Mouse (Mus musculus) hindbrain, embryonic 13.5 days (tissue): ENCODE results near the gene Catsper2. TPM values are rescaled to one million over a fixed set of nuclear protein-coding genes. Genes with fewer than 3 reads are reported as not detected.
"Not testable (repeated sequence)": the region's sequence is repeated elsewhere in the genome, so short reads cannot be mapped to it uniquely, and the experiment has no call there.

ENCODE experiments used
- ATAC-seq: fragments of 200-750 bp; cut with Nextera tagmentation; 2 replicates; pipeline ENCODE4 v1.8.0; 2017; ENCODE audit warnings: moderate TSS enrichment; ENCODE audit not compliant: low FRiP score
- H3K27ac ChIP-seq: fragments of 300-500 bp; sonication (generic); 2 replicates; pipeline ENCODE4 v1.5.1; 2015; ENCODE audit warnings: inconsistent platforms, mild to moderate bottlenecking, moderate library complexity
- H3K27me3 ChIP-seq: fragments of 300-500 bp; sonication (generic); 2 replicates; pipeline ENCODE4 v1.6.1; 2015; ENCODE audit warnings: mild to moderate bottlenecking, inconsistent platforms
- H3K36me3 ChIP-seq: fragments of 300-500 bp; sonication (generic); 2 replicates; pipeline ENCODE4 v1.6.1; 2015; ENCODE audit warnings: mild to moderate bottlenecking, inconsistent platforms
- H3K4me1 ChIP-seq: fragments of 300-500 bp; sonication (generic); replicated peaks from 2 replicates; pipeline ENCODE4 v1.6.1; 2015; ENCODE audit warnings: inconsistent platforms
- H3K4me2 ChIP-seq: fragments of 300-500 bp; sonication (generic); 2 replicates; pipeline ENCODE4 v1.6.1; 2015; ENCODE audit warnings: inconsistent platforms, mild to moderate bottlenecking, moderate library complexity
- H3K4me3 ChIP-seq: fragments of 300-500 bp; sonication (generic); 2 replicates; pipeline ENCODE4 v1.5.1; 2015; ENCODE audit warnings: mild to moderate bottlenecking, inconsistent platforms
- H3K9ac ChIP-seq: fragments of 300-500 bp; sonication (generic); 2 replicates; pipeline ENCODE4 v1.6.1; 2015; ENCODE audit warnings: mild to moderate bottlenecking, inconsistent platforms
- H3K9me3 ChIP-seq: fragments of 300-500 bp; sonication (generic); 2 replicates; pipeline ENCODE4 v1.6.1; 2016; ENCODE audit warnings: inconsistent platforms
- WGBS: fragments of 180-500 bp; shearing (Covaris S2); methylation state at CpG from one replicate; pipeline ENCODE4 v1.1.7; 2015; 5-methylcytosine and 5-hydroxymethylcytosine counted together
- polyA plus RNA-seq: library from polyadenylated mRNA; unstranded; fragments of >200 nt; fragmentation: Nextera tagmentation; extraction: Ambion mirVana; gene quantifications from 2 replicates; pipeline ENCODE4 v1.2.1, GENCODE M21; 2015

Gene Catsper2
- polyA plus RNA-seq, 1 experiment from 2014 or later: 5.7 TPM

GRCm38 (mm10) chr2:121418476-121418875 is 4.9 kb upstream of the Catsper2 start:
- H3K9me3 ChIP-seq: no peaks in the 10 kb centered on the region
- peaks cover 33% of the 10 kb centered on the region for H3K36me3 ChIP-seq
- H3K4me1 ChIP-seq: peaks cover 38% of the 10 kb centered on the region
- no peaks in the 10 kb centered on the region for H3K27me3 ChIP-seq
- no peak overlapping the region for H3K4me3 ChIP-seq
- no peak overlapping the region for H3K27ac ChIP-seq
- no peak for ATAC-seq
- 92% methylated on average over 3 of the region's 3 CpGs for WGBS
- H3K9ac ChIP-seq: no peak overlapping the region
- H3K4me2 ChIP-seq: no peak overlapping the region

DNA sequence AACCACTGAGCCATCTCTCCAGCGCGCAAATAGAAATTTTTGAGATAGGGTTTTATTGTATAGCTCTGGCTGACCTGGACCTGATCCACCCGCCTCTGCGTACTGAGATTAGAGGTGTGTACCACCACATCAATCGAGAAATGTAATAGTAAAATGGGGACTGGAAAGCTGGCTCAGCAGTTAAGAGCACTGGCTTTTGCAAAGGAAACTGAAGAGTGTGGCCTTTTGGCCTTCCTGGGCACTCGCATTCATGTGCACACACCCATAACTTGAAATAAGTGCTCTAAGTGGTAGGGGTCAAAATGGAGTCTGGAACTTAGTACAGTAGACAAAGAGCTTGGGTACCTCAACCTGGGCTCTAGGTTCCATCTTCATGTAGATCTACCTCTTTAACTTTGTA is 2.8 kb upstream of the Catsper2 start:
- Histone ChIP-seq H3K27ac (no peak overlapping the region), H3K9ac (no peak overlapping the region), H3K9me3 (no peaks in the 10 kb centered on the region), H3K4me1 (peaks cover 50% of the 10 kb centered on the region), H3K4me2 (peak overlapping the region; percentile 58; the same call in 1 of the 2 replicates), H3K4me3 (peak overlapping the region; percentile 8; the same call in 1 of the 2 replicates), H3K27me3 (no peaks in the 10 kb centered on the region), H3K36me3 (peaks cover 17% of the 10 kb centered on the region)
- no peak for ATAC-seq
- WGBS: 95% methylated on average over 6 of the region's 6 CpGs

- peak overlapping the region; percentile 98 for H3K4me3 ChIP-seq
- peak overlapping the region; percentile 97 for H3K9ac ChIP-seq
- peaks cover 17% of the 10 kb centered on the region for H3K36me3 ChIP-seq
- H3K27ac ChIP-seq: no peak overlapping the region
- no peak for ATAC-seq
- peak overlapping the region; percentile 58 for H3K4me2 ChIP-seq
- H3K9me3 ChIP-seq: no peaks in the 10 kb centered on the region
- H3K27me3 ChIP-seq: no peaks in the 10 kb centered on the region
- H3K4me1 ChIP-seq: peaks cover 50% of the 10 kb centered on the region
- 92% methylated on average over 3 of the region's 3 CpGs for WGBS
Observed at GRCm38 (mm10) chr2:121415591-121415990, 2.0 kb upstream of the Catsper2 start.

- Histone ChIP-seq H3K9me3 (no peaks in the 10 kb centered on the region), H3K9ac (peak overlapping the region; percentile 97), H3K27ac (no peak overlapping the region), H3K4me2 (peak overlapping the region; percentile 58), H3K4me1 (peaks cover 50% of the 10 kb centered on the region), H3K27me3 (no peaks in the 10 kb centered on the region), H3K4me3 (peak overlapping the region; percentile 98), H3K36me3 (peaks cover 17% of the 10 kb centered on the region)
- 42% methylated on average over 3 of the region's 3 CpGs for WGBS
- no peak for ATAC-seq
Observed at GRCm38 (mm10) chr2:121415103-121415502, 1.5 kb upstream of the Catsper2 start.

DNA sequence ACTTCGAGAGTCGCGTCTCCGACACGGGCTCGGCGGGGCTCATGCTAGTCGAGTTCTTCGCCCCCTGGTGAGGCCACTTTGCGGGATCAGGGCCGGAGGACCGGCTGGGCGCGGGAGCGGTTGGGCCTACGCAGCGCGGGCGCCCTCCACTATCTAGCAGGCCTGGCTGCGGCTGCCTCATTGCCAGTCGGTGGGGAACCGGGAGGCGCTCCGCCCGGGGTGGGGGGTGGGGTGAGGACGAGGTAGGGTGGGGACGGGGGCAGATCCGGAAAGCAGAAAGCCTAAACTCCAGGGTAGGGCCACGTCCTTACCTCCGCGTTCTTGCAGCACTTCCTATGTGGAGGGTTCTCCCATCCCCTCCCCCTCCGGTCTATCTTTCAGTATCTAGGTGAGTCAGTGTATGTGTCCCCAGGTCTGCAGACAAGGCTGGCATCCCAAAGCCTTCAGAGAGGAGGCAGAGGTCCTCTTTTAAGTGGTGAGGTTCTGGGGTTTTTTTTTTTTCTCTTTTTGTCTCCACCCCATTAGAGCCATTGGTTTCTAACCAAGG is 620 bp upstream of the Catsper2 start:
- peak; percentile 63 for ATAC-seq
- no peaks in the 10 kb centered on the region for H3K27me3 ChIP-seq

GRCm38 (mm10) chr2:121412843-121413386 is 677 bp downstream of the Catsper2 start:
- 16% methylated on average over 4 of the region's 4 CpGs for WGBS
- H3K27ac ChIP-seq: peak overlapping the region; percentile 97
- H3K4me3 ChIP-seq: peak overlapping the region; percentile 98
- H3K36me3 ChIP-seq: peaks cover 1% of the 10 kb centered on the region; the same call in 1 of the 2 replicates
- H3K4me1 ChIP-seq: peaks cover 43% of the 10 kb centered on the region
- H3K9ac ChIP-seq: peak overlapping the region; percentile 97
- peak overlapping the region; percentile 63 for H3K4me2 ChIP-seq
- ATAC-seq: no peak
- H3K9me3 ChIP-seq: no peaks in the 10 kb centered on the region
- H3K27me3 ChIP-seq: no peaks in the 10 kb centered on the region

More for the DNA sequence above, 620 bp upstream of the Catsper2 start:
- Histone ChIP-seq H3K4me3 (peak overlapping the region; percentile 98), H3K9me3 (no peaks in the 10 kb centered on the region), H3K4me2 (peak overlapping the region; percentile 58), H3K9ac (peak overlapping the region; percentile 97), H3K4me1 (peaks cover 50% of the 10 kb centered on the region), H3K36me3 (peaks cover 13% of the 10 kb centered on the region; the same call in 1 of the 2 replicates), H3K27ac (peak overlapping the region; percentile 97)
- 1% methylated on average over 29 of the region's 32 CpGs for WGBS

DNA sequence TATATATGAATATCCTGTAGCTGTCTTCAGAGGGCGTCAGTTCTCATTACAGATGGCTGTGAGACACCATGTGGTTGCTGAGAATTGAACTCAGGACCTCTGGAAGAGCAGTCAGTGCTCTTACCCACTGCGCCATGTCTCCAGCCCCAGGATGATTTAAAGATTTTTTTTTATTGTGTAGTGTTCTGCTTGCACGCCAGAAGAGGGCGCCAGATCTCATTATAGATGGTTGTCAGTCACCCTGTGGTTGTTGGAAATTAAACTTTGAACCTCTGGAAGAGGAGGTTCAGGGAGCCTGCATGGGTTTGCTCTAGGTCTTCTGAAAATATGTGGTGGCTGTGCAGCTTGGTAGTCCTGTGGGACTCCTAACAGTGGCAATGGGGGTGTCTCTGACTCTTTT is 5.4 kb downstream of the Catsper2 start:
- Histone ChIP-seq H3K36me3 (no peaks in the 10 kb centered on the region; the same call in 1 of the 2 replicates), H3K27ac (no peak overlapping the region), H3K9me3 (no peaks in the 10 kb centered on the region), H3K4me2 (no peak overlapping the region), H3K4me1 (peaks cover 12% of the 10 kb centered on the region), H3K4me3 (no peak overlapping the region), H3K9ac (no peak overlapping the region), H3K27me3 (no peaks in the 10 kb centered on the region)
- no peak for ATAC-seq
- WGBS: 30% methylated on average over 4 of the region's 4 CpGs

- Histone ChIP-seq H3K27me3 (no peaks in the 10 kb centered on the region), H3K4me2 (no peak overlapping the region), H3K27ac (no peak overlapping the region), H3K9ac (no peak overlapping the region), H3K36me3 (no peaks in the 10 kb centered on the region; the same call in 1 of the 2 replicates), H3K4me3 (no peak overlapping the region), H3K9me3 (no peaks in the 10 kb centered on the region), H3K4me1 (no peaks in the 10 kb centered on the region)
- ATAC-seq: no peak
Observed at GRCm38 (mm10) chr2:121403296-121403695, 10.3 kb downstream of the Catsper2 start.

- H3K9ac ChIP-seq: no peak overlapping the region
- no peak overlapping the region for H3K4me2 ChIP-seq
- 19% methylated on average over 8 of the region's 8 CpGs for WGBS
- no peak for ATAC-seq
- no peak overlapping the region for H3K4me3 ChIP-seq
- H3K27ac ChIP-seq: no peak overlapping the region
- H3K4me1 ChIP-seq: no peaks in the 10 kb centered on the region
- no peaks in the 10 kb centered on the region for H3K27me3 ChIP-seq
- no peaks in the 10 kb centered on the region for H3K9me3 ChIP-seq
- peaks cover 11% of the 10 kb centered on the region for H3K36me3 ChIP-seq
Observed at GRCm38 (mm10) chr2:121396624-121397023, 17.0 kb downstream of the Catsper2 start.

DNA sequence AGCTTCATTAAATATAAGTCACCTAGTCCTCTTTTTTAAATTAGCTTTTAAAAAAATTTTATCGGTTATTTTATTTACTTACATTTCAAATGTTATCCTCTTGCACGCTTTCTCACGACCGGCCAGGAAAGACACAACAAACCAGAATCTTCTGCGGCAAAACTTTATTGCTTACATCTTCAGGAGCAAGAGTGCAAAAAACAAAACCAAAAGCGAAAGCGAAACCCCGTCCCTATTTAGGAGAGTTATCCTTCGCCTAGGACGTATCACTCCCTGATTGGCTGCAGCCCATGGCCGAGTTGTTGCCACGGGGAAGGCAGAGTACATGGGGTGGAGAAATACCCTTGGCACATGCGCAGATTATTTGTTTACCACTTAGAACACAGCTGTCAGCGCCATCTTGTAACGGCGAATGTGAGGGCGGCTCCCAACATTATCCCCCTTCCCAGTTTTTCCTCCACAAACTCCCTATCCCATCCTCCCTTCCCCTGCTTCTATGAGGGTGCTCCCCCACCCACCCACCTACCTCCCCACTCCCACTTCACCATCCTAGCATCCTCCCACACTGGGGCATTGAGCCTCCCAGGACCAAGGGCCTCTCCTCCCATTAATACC is 26.5 kb downstream of the Catsper2 start, which contains the start of gene Strc:
Strc (minus strand) TSS at position 208 of the 615 bp plus-strand sequence.
- H3K27ac ChIP-seq, H3K9ac ChIP-seq, H3K9me3 ChIP-seq, H3K36me3 ChIP-seq, H3K27me3 ChIP-seq, ATAC-seq, H3K4me3 ChIP-seq, H3K4me2 ChIP-seq, H3K4me1 ChIP-seq: not testable (repeated sequence)
- WGBS: 98% methylated on average over 17 of the region's 17 CpGs

- ATAC-seq: no peak
- H3K4me1 ChIP-seq: no peaks in the 10 kb centered on the region
- H3K9me3 ChIP-seq: no peaks in the 10 kb centered on the region
- H3K4me2 ChIP-seq: no peak overlapping the region
- H3K27ac ChIP-seq: no peak overlapping the region
- WGBS: 62% methylated on average over 2 of the region's 2 CpGs
- H3K36me3 ChIP-seq: no peaks in the 10 kb centered on the region
- H3K4me3 ChIP-seq: no peak overlapping the region
- H3K27me3 ChIP-seq: no peaks in the 10 kb centered on the region
- no peak overlapping the region for H3K9ac ChIP-seq
Observed at GRCm38 (mm10) chr2:121374766-121375165, 38.8 kb downstream of the Catsper2 start.

- no peak for ATAC-seq
- Histone ChIP-seq H3K36me3 (no peaks in the 10 kb centered on the region), H3K9me3 (no peaks in the 10 kb centered on the region), H3K27me3 (no peaks in the 10 kb centered on the region), H3K27ac (no peak overlapping the region), H3K4me2 (no peak overlapping the region), H3K4me1 (no peaks in the 10 kb centered on the region), H3K4me3 (no peak overlapping the region), H3K9ac (no peak overlapping the region)
- 90% methylated on average over 3 of the region's 3 CpGs for WGBS
Observed at GRCm38 (mm10) chr2:121372266-121372665, 41.3 kb downstream of the Catsper2 start.

GRCm38 (mm10) chr2:121370921-121371320 is 42.7 kb downstream of the Catsper2 start:
- Histone ChIP-seq H3K36me3 (no peaks in the 10 kb centered on the region), H3K4me3 (no peak overlapping the region), H3K4me1 (no peaks in the 10 kb centered on the region), H3K27me3 (no peaks in the 10 kb centered on the region), H3K27ac (no peak overlapping the region), H3K9me3 (no peaks in the 10 kb centered on the region), H3K9ac (no peak overlapping the region), H3K4me2 (no peak overlapping the region)
- WGBS: 88% methylated on average over 5 of the region's 5 CpGs
- ATAC-seq: no peak
